Mouse (Mus musculus) forebrain, embryonic 11.5 days (tissue): ENCODE results near the gene Bcl2l11. TPM values are rescaled to one million over a fixed set of nuclear protein-coding genes. Genes with fewer than 3 reads are reported as not detected.
"Not testable (repeated sequence)": the region's sequence is repeated elsewhere in the genome, so short reads cannot be mapped to it uniquely, and the experiment has no call there.

Experiments used
- ATAC-seq: fragments of 200-750 bp; cut with Nextera tagmentation; replicated peaks from 2 replicates; pipeline ENCODE4 v1.8.0; 2017; ENCODE audit warnings: moderate TSS enrichment; ENCODE audit not compliant: low FRiP score
- DNase-seq: peaks from one replicate; pipeline ENCODE4 v3.0.0-alpha.2; 2017; ENCODE audit warnings: low spot score
- H3K27ac ChIP-seq: fragments of 300-500 bp; sonication (generic); 2 replicates; pipeline ENCODE4 v1.5.1; 2014; ENCODE audit warnings: low read depth, low read length
- H3K27me3 ChIP-seq: fragments of 300-500 bp; sonication (generic); 2 replicates; pipeline ENCODE4 v1.6.1; 2014; ENCODE audit warnings: mild to moderate bottlenecking, low read length, mixed read lengths; ENCODE audit not compliant: control insufficient read depth, insufficient read depth
- H3K36me3 ChIP-seq: fragments of 300-500 bp; sonication (generic); 2 replicates; pipeline ENCODE4 v1.6.1; 2014; ENCODE audit warnings: mild to moderate bottlenecking, low read length, moderate library complexity, mixed read lengths; ENCODE audit not compliant: control insufficient read depth, insufficient read depth
- H3K4me1 ChIP-seq: fragments of 300-500 bp; sonication (generic); replicated peaks from 2 replicates; pipeline ENCODE4 v1.6.1; 2014; ENCODE audit warnings: low read length, mixed read lengths; ENCODE audit not compliant: control insufficient read depth, insufficient read depth
- H3K4me2 ChIP-seq: fragments of 300-500 bp; sonication (generic); 2 replicates; pipeline ENCODE4 v1.6.1; 2014; ENCODE audit warnings: low read depth, mild to moderate bottlenecking, low read length, moderate library complexity, mixed read lengths; ENCODE audit not compliant: severe bottlenecking
- H3K4me3 ChIP-seq: fragments of 300-500 bp; sonication (generic); 2 replicates; pipeline ENCODE4 v1.5.1; 2014; ENCODE audit warnings: low read depth, low read length
- H3K9ac ChIP-seq: fragments of 300-500 bp; sonication (generic); 2 replicates; pipeline ENCODE4 v1.6.1; 2014; ENCODE audit warnings: low read length
- H3K9me3 ChIP-seq: fragments of 300-500 bp; sonication (generic); 2 replicates; pipeline ENCODE4 v1.6.1; 2016; ENCODE audit warnings: low read length, mixed read lengths; ENCODE audit not compliant: control insufficient read depth
- WGBS: fragments of 180-500 bp; shearing (Covaris S2); extraction: QIAGEN DNeasy Blood & Tissue Kit; methylation state at CpG from one replicate; pipeline ENCODE4 v1.1.7; 2014; 5-methylcytosine and 5-hydroxymethylcytosine counted together
- polyA plus RNA-seq: library from polyadenylated mRNA; unstranded; fragments of >200 nt; fragmentation: Nextera tagmentation; extraction: Ambion mirVana; gene quantifications from 2 replicates; pipeline ENCODE4 v1.2.1, GENCODE M21; 2014

Bcl2l11 gene
- polyA plus RNA-seq, 1 experiment from 2014 or later, result 17.7 TPM

- H3K4me1 ChIP-seq, result peaks cover 12% of the 10 kb centered on the region; the same call in 1 of the 2 replicates
- no peak for DNase-seq
- H3K36me3 ChIP-seq, result no peaks in the 10 kb centered on the region
- no peak overlapping the region for H3K4me3 ChIP-seq
- H3K27me3 ChIP-seq, result no peaks in the 10 kb centered on the region
- 79% methylated on average over 1 of the region's 1 CpGs for WGBS
- no peak overlapping the region for H3K4me2 ChIP-seq
- H3K9me3 ChIP-seq, result no peaks in the 10 kb centered on the region
- no peak for ATAC-seq
- H3K9ac ChIP-seq, result no peak overlapping the region
- no peak overlapping the region for H3K27ac ChIP-seq
These were observed 29.8 kb upstream of the Bcl2l11 start for GRCm38 (mm10) chr2:128096070-128096469.

DNA sequence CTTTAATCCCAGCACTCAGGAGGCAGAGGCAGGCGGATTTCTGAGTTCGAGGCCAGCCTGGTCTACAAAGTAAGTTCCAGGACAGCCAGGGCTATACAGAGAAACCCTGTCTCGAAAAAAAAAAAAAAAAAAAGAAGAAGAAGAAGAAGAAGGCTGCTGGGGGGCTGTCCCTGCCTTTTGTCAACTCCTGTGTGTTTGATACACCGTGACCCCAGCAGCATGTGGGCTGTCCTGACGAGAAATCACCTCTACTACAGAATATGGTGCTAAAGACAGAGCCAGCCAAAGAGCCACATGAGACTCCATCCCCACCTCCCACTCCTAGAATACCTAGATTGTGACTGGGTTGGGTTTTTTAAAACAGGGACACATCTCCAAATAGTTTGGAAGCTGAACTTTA, 27.7 kb upstream of the Bcl2l11 start:
- H3K4me2 ChIP-seq, result not testable (repeated sequence)

DNA sequence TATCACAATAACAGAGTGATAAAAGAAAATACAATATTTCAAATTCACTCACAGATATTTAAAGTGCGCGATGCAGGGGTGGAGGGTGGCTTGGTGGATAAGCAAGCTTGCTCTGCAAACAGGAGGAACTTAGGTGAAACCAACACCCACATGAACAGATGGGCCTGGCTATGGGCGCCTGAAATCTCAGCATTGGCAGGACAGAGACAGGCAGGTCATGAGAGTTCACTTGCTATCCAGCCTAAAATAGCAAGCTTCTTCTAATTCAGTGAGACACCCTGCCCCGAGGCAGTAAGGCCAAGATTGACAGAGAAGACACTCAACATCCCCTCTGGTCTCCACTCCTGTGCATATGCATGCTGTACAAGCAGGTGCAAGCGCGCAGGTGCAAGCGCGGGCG, 23.8 kb upstream of the Bcl2l11 start:
- ATAC-seq, result no peak
- no peak overlapping the region for H3K4me2 ChIP-seq
- no peak overlapping the region for H3K4me3 ChIP-seq
- no peaks in the 10 kb centered on the region for H3K36me3 ChIP-seq
- H3K9ac ChIP-seq, result no peak overlapping the region
- H3K27ac ChIP-seq, result no peak overlapping the region
- DNase-seq, result no peak
- WGBS, result 92% methylated on average over 9 of the region's 9 CpGs
- H3K9me3 ChIP-seq, result no peaks in the 10 kb centered on the region
- H3K4me1 ChIP-seq, result 0 out of 2 replicates have a peak, but pooled peaks cover 2% of the 10 kb centered on the region
- no peaks in the 10 kb centered on the region for H3K27me3 ChIP-seq

More for the DNA sequence above, 27.7 kb upstream of the Bcl2l11 start:
- WGBS, result 86% methylated on average over 4 of the region's 5 CpGs
- not testable (repeated sequence) for ATAC-seq, H3K4me3 ChIP-seq, H3K27me3 ChIP-seq, H3K27ac ChIP-seq, H3K9ac ChIP-seq, H3K9me3 ChIP-seq, H3K36me3 ChIP-seq, H3K4me1 ChIP-seq, DNase-seq

DNA sequence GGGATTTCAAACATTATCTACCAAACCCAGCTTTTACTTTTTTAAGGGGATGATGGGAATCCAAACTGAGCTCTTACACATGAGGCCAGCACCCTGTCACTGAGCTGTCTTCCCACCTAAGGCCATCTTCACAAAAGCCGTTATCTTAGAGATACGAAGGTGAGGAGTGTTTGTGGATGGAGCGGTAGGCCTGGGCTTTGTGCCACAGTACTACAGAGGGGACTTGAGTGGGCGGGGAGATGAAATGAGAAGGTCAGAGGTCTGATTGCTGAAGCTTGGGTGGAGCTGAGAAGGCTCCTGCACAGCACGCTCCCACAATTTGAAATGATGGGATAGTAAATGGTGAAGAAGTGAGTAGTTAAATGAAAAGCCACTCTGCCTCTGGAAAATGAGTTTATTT, 21.0 kb upstream of the Bcl2l11 start:
- no peak overlapping the region for H3K27ac ChIP-seq
- H3K27me3 ChIP-seq, result no peaks in the 10 kb centered on the region
- no peak overlapping the region for H3K4me3 ChIP-seq
- no peak overlapping the region for H3K4me2 ChIP-seq
- ATAC-seq, result no peak
- WGBS, result 85% methylated on average over 5 of the region's 5 CpGs
- no peaks in the 10 kb centered on the region for H3K9me3 ChIP-seq
- DNase-seq, result no peak
- H3K9ac ChIP-seq, result no peak overlapping the region
- H3K36me3 ChIP-seq, result no peaks in the 10 kb centered on the region
- 0 out of 2 replicates have a peak, but pooled peaks cover 2% of the 10 kb centered on the region for H3K4me1 ChIP-seq

DNA sequence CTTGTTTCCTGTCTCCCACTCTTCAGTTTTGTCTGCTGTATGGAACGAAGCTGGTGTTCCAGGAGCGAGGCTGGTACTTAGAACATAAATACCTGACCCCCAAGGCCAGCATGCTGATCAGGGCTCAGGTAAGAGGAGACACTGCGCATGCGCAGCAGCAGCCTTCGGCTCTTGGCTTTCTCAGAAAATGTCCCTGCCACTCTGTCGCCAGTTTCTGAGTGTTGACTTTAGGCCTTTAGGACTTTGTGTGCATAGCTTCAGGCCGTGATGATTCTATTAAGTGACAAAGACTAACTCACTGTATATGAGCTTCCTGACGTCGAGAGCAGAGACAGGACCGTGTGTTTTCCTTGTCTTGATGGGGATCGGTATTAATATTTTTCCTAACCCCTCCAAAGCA, 20.2 kb upstream of the Bcl2l11 start:
- Histone ChIP-seq H3K9me3 (no peaks in the 10 kb centered on the region), H3K27me3 (no peaks in the 10 kb centered on the region), H3K9ac (no peak overlapping the region), H3K27ac (no peak overlapping the region), H3K36me3 (no peaks in the 10 kb centered on the region), H3K4me2 (no peak overlapping the region), H3K4me1 (0 out of 2 replicates have a peak, but pooled peaks cover 2% of the 10 kb centered on the region), H3K4me3 (no peak overlapping the region)
- ATAC-seq, result no peak
- no peak for DNase-seq
- 89% methylated on average over 11 of the region's 11 CpGs for WGBS

DNA sequence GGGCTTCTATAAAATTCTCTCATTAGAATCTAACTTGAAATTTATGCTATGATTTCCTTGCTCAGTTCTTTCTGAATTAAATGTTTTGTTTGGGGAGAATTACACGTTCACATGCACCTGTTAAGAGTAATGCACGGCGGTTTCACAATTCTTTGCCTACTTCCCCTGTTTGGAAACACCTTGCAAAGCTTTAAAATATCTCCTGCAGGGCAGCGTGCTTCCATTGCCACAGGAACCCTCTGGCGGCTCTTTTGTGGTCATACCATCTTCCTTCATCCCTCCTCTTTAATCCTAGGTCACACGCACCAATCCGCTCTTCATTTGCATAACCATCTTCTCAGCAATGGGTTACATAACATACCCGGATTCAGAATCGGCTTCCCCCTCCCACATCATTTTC, 14.3 kb upstream of the Bcl2l11 start:
- Histone ChIP-seq H3K4me3 (no peak overlapping the region), H3K27ac (no peak overlapping the region), H3K9ac (no peak overlapping the region), H3K27me3 (no peaks in the 10 kb centered on the region), H3K9me3 (no peaks in the 10 kb centered on the region), H3K4me1 (no peaks in the 10 kb centered on the region), H3K4me2 (no peak overlapping the region), H3K36me3 (no peaks in the 10 kb centered on the region)
- 71% methylated on average over 9 of the region's 9 CpGs for WGBS
- no peak for DNase-seq
- no peak for ATAC-seq

DNA sequence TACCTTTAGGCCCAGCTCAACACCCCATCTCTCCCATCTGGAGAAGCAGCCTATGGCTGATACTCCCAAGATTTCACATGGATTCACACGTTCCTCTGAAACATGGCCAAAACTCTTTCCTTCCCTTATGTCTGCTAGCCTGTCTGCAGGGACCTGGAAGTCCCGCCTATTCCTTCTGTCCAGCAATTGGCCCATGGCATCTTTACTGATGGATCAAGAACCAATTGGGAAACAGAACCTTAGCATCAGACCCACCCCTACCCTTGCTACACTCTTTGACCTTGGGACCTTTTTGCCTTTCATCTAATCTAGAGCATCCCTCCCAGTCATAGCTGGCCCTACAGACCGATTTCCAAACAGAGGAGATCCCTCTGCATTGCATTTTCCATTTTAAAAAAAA, 11.2 kb upstream of the Bcl2l11 start:
- ATAC-seq (no peak), DNase-seq (no peak)
- Histone ChIP-seq H3K4me2 (no peak overlapping the region), H3K27ac (no peak overlapping the region), H3K27me3 (no peaks in the 10 kb centered on the region), H3K4me1 (no peaks in the 10 kb centered on the region), H3K36me3 (no peaks in the 10 kb centered on the region), H3K9ac (no peak overlapping the region), H3K9me3 (no peaks in the 10 kb centered on the region), H3K4me3 (no peak overlapping the region)
- 80% methylated on average over 3 of the region's 3 CpGs for WGBS

DNA sequence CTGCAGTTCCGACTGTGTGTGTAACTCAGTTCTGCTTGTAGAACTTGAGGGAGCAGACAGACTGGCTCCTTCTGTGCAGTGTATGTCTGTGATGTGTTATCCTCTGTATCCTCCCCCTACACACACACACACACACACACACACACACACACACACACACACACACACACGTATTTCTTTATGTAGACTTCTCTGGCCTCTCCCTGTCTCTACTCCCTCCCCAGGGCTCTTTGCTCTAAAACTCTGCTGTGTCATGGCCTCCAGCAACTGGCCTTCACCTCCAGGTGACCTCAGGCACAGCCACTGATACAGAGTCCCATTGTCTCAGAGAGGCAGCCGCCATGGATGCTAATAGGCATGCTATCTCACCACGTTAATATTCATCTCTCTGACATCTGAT, 10.3 kb upstream of the Bcl2l11 start:
- Histone ChIP-seq H3K9ac (no peak overlapping the region), H3K4me2 (no peak overlapping the region), H3K36me3 (no peaks in the 10 kb centered on the region), H3K4me1 (no peaks in the 10 kb centered on the region), H3K27ac (no peak overlapping the region), H3K9me3 (no peaks in the 10 kb centered on the region), H3K4me3 (no peak overlapping the region), H3K27me3 (no peaks in the 10 kb centered on the region)
- DNase-seq, result no peak
- 40% methylated on average over 4 of the region's 4 CpGs for WGBS
- ATAC-seq, result no peak

DNA sequence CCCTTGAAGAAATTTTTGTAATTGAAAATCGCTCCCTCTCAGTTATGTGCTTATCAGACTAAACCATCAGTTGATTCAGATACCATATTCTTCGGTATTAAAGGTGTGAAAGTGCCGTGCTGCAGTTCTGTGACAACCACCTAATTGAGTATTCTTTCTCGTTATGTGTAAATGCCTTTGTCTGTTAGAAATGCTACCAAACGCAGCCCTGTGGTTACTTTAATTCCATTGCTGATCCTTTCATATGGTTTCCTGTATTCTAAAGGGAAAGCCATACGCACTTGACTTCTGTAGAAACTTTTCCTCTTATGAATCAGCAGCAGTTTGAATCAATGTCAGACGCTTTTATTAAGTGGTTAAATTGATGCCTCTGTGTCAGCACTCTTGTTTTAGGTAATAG, 8.2 kb upstream of the Bcl2l11 start:
- H3K36me3 ChIP-seq, result no peaks in the 10 kb centered on the region
- H3K9me3 ChIP-seq, result no peaks in the 10 kb centered on the region
- 71% methylated on average over 7 of the region's 7 CpGs for WGBS
- ATAC-seq (no peak), DNase-seq (no peak)
- no peak overlapping the region for H3K4me2 ChIP-seq
- peaks cover 6% of the 10 kb centered on the region for H3K27me3 ChIP-seq
- H3K4me3 ChIP-seq, result no peak overlapping the region
- 0 out of 2 replicates have a peak, but pooled peaks cover under 1% of the 10 kb centered on the region for H3K4me1 ChIP-seq
- H3K9ac ChIP-seq, result no peak overlapping the region
- no peak overlapping the region for H3K27ac ChIP-seq
